ENCODE assay signal across 10 mouse cellular contexts in the genomic region with DNA sequence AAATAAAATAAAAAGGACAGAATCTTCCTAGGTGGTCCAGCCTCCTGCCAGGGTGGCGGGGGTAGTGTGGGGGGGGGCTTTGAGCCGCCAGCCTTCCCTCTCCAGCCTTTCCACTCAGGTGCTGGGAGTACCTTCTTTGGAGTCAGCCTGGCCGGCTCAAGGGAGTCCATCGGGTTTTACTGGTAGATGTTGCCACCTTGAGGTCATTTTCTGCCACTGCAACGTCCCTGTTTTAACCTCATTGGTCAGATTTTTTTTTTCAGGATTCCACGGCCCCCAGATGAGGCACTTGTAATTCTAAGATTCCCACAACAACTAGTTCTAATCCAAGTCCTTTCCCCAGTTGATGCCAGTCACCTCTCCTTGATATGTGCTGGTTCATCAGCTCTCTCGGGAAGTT. TPM values are rescaled to one million over a fixed set of nuclear protein-coding genes. Genes with fewer than 3 reads are reported as not detected.
A peak's percentile ranks its signal among the peaks of the same experiment; 100 is the strongest.
DNase-seq lines count a peak whose midpoint lies in the region; ATAC-seq lines count a peak whose summit lies in the region.
"Had no signal": no experiment of that assay in that cellular context is flagged by ENCODE, and none has a peak within 500 bp of the region (broad histone marks: within the 10 kb centered on the region; RNA-seq: fewer than 3 reads in every experiment).

No protein-coding gene starts in this region.

- ATAC-seq in heart, embryonic 11.5 days (replicated peaks; ENCODE audit: insufficient number of reproducible peaks, low FRiP score, low TSS enrichment), result no peak
- no peak for ATAC-seq in embryonic facial prominence, embryonic 11.5 days (replicated peaks; ENCODE audit: insufficient number of reproducible peaks, low FRiP score, low TSS enrichment, low read depth)

- H3K27me3 ChIP-seq in heart, embryonic 11.5 days (ENCODE audit: control insufficient read depth, insufficient read depth, low read length), result no peaks in the 10 kb centered on the region
- H3K27me3 ChIP-seq in embryonic facial prominence, embryonic 11.5 days (ENCODE audit: control insufficient read depth, insufficient read depth, low read length), result no peaks in the 10 kb centered on the region
- H3K27me3 ChIP-seq: embryonic facial prominence, embryonic 12.5 days; limb, embryonic 15.5 days had no signal

- no peak overlapping the region for H3K9ac ChIP-seq in heart, embryonic 11.5 days (ENCODE audit: low read depth, low read length)
- no peak overlapping the region for H3K9ac ChIP-seq in embryonic facial prominence, embryonic 11.5 days (replicated peaks; ENCODE audit: low read length)
- H3K9ac ChIP-seq: embryonic facial prominence, embryonic 12.5 days; limb, embryonic 15.5 days had no signal

- no peaks in the 10 kb centered on the region for H3K36me3 ChIP-seq in heart, embryonic 11.5 days (ENCODE audit: control insufficient read depth, insufficient read depth, low read length)
- H3K36me3 ChIP-seq in embryonic facial prominence, embryonic 11.5 days (replicated peaks; ENCODE audit: control insufficient read depth, insufficient read depth, low read depth, low read length), result no peaks in the 10 kb centered on the region
- H3K36me3 ChIP-seq: embryonic facial prominence, embryonic 12.5 days; limb, embryonic 15.5 days had no signal

- no peak overlapping the region for H3K4me2 ChIP-seq in heart, embryonic 11.5 days
- no peak overlapping the region for H3K4me2 ChIP-seq in embryonic facial prominence, embryonic 11.5 days (ENCODE audit: low read depth, low read length)
- H3K4me2 ChIP-seq: embryonic facial prominence, embryonic 12.5 days; limb, embryonic 15.5 days had no signal

- no peak overlapping the region for H3K4me3 ChIP-seq in heart, embryonic 11.5 days (ENCODE audit: low read depth, low read length)
- H3K4me3 ChIP-seq in embryonic facial prominence, embryonic 11.5 days (ENCODE audit: low read depth, low read length), result no peak overlapping the region
- H3K4me3 ChIP-seq: embryonic facial prominence, embryonic 12.5 days; limb, embryonic 15.5 days had no signal

- H3K9me3 ChIP-seq in heart, embryonic 11.5 days (replicated peaks; ENCODE audit: control insufficient read depth, low read length), result no peaks in the 10 kb centered on the region; the same call in 1 of the 2 replicates
- H3K9me3 ChIP-seq in embryonic facial prominence, embryonic 11.5 days (replicated peaks; ENCODE audit: control insufficient read depth, low read length), result no peaks in the 10 kb centered on the region
- H3K9me3 ChIP-seq: embryonic facial prominence, embryonic 12.5 days; limb, embryonic 15.5 days had no signal

- WGBS in heart, embryonic 11.5 days (ENCODE audit: insufficient replicate concordance), result 7% methylated on average over 7 of the region's 7 CpGs
- 8% methylated on average over 7 of the region's 7 CpGs for WGBS in embryonic facial prominence, embryonic 11.5 days

- no peak overlapping the region for H3K27ac ChIP-seq in heart, embryonic 11.5 days (ENCODE audit: low read depth, low read length)
- H3K27ac ChIP-seq in embryonic facial prominence, embryonic 11.5 days (replicated peaks; ENCODE audit: low read depth, low read length), result no peak overlapping the region
- H3K27ac ChIP-seq: embryonic facial prominence, embryonic 12.5 days; limb, embryonic 15.5 days had no signal

- H3K4me1 ChIP-seq in heart, embryonic 11.5 days (ENCODE audit: control insufficient read depth, insufficient read depth, low read length), result peaks cover 6% of the 10 kb centered on the region
- H3K4me1 ChIP-seq in embryonic facial prominence, embryonic 11.5 days (ENCODE audit: control insufficient read depth, insufficient read depth, low read length), result no peaks in the 10 kb centered on the region

- DNase-seq in heart, adult 11 months, result peak; percentile 97
- DNase-seq in B cell, adult 2 months, result peak; percentile 64 to 70
- peak; percentile 72 for DNase-seq in adrenal gland, postnatal 14 days
- DNase-seq in embryonic facial prominence, embryonic 11.5 days (ENCODE audit: low spot score), result peak; percentile 81
- peak; percentile 54 to 73 for DNase-seq in layer of hippocampus, postnatal 14 days (ENCODE audit: low spot score in 2 of 2)
- peak; percentile 68 for DNase-seq in naive thymus-derived CD4-positive, alpha-beta T cell, adult 2 months (ENCODE audit: low read depth)
- peak; percentile 46 to 66 for DNase-seq in thymus, postnatal 10 days (ENCODE audit: low spot score in 2 of 2)

RNA-seq across cellular contexts. Expression of a gene that starts 4.4 kb away (rescaled TPM):
- 4.6 and 4.8 TPM in 2 replicates for polyA plus RNA-seq in heart, embryonic 11.5 days (2014; fragmentation: Nextera tagmentation; extraction: Ambion mirVana)
- total RNA-seq in adrenal gland, postnatal 14 days (2021), result 14.3 and 20.7 TPM in 2 replicates
- polyA plus RNA-seq in embryonic facial prominence, embryonic 11.5 days (2014; fragmentation: Nextera tagmentation; extraction: Ambion mirVana), result 7.0 and 8.2 TPM in 2 replicates
- total RNA-seq in layer of hippocampus, postnatal 14 days (2021), result 10 to 100 TPM; 19.4 to 24.4 TPM
